Mouse (Mus musculus) thymus, postnatal 25 days (tissue): ENCODE data around the gene Ank2.

Experiments
- DNase-seq: peaks from one replicate; pipeline ENCODE4 v3.0.0; 2022

Gene Ank2

DNA sequence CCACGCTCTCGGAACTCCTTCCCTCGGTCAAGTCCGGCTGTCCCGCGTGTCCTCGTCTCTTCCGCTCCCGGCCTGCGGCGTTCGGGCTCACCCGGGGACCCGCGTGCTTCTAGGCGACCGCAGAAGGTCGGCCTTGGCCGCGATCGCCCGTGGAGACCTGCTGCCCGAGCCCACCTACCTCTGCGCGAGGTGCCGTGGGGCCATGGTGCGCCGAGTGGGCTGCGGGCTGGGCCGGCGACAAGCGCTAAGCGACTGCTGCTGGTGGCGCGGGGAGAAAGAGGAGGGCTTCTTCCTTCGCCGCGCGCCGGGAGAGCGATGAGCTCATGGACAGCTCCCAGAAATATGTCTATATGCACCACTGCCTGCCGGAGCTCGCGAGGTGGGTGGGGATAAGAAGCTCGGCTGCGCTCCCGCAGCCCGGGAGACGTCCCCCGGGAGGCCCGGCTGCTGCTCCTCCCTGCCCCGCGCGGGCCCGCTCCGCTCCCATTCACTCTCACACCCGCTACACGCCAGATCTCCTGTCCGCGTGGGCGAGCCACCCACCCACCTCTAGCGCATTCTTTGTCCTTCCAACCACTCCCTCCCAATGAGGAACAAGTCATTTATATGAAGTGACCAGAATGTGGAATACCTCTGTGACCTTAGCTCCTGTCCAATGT lies at the start of gene Ank2:
Gene Ank2 (minus strand): TSS at position 609 of the 659 bp plus-strand sequence.
- DNase-seq: no peak

DNA sequence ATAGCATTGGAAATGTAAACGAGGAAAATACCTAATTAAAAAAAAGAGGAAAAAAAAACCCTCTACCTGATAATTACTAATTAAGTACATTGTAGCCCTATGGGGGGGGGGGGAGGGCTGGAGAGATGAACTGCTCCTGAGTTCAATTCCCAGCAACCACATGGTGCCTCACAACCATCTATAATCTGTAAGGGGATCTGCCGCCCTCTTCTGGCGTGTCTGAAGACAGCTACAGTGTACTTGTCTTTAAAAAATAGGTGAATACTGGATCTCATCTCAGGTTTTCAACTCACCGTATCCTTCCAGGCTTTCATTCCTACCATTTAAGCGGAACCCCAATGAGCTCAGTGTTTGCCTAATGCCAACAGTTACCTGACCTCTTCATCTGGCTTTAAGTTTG lies 48.7 kb upstream of the Ank2 start:
- peak; percentile 41 for DNase-seq

DNA sequence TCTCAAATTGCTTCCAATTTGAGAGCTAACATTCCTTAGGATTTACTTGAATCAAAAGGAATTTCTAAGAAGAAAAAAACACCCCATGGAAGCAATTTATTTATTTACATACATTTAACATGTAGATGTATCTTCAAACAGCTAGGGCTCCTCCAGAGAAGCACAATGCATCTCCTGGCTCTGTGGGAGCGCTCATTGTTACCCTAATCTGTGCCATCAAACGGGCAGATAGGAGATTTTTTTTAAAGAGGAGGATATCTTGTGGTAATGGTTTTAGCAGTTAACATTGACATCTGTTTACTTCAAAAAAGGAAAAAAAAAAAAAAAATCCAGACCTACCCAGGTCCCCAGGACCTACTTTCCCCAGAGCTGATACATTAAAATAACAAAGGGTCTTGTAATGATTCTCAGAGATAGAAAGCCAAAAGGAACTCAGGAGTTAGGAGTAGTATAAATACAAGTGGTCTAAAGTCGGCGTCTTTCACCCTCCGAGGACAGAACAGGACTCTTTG lies 45.5 kb upstream of the Ank2 start:
- DNase-seq: no peak

DNA sequence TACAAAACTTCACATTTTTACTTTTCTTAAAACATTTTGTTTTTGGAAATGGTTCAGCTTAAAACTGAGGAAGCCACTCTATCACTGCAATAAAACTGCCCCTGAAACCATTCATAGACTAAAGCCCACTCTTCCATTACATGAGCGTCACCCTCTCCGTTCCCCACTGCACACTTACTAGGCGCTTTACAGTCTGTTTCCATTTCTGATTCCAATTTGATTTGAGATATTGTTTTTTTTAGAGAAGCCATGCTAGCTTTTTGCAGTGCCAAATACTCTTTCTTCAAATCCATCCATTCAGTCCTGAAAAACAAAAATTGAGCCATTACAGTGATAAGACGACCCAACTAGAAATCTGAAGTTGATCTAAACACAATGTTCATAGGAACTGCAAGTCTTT lies 44.8 kb upstream of the Ank2 start:
- DNase-seq: no peak

DNA sequence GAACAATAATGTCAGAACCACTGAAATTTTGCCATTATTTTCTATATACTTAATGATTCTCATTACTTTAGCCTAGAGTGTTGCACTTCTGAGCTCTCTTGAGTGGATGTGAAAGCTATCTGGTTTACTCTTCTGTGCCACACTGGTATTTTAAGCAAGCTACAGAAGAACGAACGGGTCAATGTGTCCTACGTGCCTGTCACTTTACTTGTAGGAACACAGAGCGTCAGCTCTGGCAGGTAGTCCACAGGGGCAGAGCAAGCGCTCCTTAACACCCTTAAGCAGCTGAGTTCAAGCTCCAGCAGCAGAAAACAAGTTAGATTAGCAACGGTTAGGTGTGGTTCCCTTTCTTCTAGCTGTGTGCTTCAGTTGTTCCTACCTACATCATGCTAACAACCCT lies 40.0 kb upstream of the Ank2 start:
- no peak for DNase-seq

DNA sequence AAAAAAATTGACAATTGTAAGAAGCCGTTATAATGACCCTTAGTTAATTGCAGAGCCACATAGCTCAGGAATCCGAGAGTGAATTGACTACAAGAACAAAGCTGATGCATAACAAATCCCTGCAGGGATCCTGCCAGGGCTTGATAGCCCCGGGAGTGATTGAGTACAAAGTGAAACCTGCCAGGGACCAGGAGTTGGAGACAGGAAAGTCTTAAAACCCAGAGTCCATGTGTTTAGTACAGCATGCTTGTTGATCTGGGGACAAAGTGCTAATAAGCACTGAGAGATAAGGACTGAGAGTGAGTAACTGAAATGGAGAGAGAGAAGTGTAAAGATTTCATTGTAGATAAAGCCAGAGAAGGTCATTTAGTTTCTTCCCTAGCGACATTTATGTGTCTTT lies 31.1 kb upstream of the Ank2 start:
- no peak for DNase-seq

DNA sequence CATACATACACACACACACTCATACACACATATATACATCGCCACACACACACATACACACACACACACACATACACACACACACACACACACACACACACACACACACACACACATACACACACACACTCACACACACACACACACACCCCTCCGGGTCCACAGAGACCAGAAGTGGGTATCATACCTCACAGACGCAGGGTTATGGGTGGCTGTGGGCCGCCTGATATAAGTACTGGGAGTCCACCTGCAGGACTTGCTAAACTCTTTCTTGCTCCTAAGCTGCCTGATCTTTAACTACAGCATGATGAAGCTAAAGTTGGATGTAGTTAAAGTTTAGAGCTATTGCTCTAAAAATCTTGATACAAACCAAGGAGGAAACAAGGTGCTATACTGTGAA lies 30.7 kb upstream of the Ank2 start:
- no peak for DNase-seq

DNA sequence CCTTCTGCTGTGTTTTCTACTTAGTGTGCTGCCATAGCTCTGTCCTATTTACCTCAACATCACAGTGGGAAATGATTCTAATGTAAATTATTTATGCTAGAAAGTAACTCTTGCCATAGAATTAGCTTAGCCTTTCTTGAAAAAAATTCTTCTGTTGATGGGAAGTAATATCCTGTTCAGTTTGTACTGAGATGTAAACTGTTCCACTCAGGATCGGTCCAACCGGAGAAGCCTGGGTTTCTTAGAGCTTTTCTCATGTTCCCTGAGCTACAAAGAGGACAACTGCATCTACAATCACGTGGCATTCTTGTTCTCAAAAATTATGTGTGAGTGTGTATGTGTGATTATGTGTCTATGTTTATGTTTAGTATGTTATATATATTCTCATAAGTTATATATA lies 30.1 kb upstream of the Ank2 start:
- DNase-seq: no peak

DNA sequence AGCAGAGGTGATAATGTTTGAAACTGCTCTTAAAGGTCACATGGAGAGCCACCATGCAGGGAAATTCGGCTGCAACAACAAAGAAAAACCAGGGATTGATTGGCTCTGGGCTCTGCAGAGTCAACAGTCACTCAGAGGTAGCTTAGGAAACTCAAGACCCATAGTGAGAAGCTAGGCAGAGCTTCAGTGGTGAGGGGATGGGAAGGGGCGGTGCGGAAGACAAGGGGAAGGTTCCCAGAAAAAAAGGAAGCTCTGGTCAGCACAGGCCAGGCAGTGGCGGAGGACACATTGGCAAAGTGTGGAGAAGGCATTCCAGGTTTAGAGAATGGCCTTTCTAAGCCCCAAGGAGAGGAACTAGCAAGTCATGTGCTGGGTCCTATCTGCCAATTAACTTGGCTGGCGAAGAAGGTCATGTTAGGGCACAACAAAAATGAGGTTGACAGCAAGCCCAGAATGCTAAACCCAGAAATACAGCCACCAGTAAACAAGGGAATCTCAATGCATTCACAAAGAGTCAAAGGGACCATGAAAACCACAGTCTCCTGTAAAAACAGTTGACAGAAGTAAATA lies 28.4 kb upstream of the Ank2 start:
- DNase-seq: no peak

DNA sequence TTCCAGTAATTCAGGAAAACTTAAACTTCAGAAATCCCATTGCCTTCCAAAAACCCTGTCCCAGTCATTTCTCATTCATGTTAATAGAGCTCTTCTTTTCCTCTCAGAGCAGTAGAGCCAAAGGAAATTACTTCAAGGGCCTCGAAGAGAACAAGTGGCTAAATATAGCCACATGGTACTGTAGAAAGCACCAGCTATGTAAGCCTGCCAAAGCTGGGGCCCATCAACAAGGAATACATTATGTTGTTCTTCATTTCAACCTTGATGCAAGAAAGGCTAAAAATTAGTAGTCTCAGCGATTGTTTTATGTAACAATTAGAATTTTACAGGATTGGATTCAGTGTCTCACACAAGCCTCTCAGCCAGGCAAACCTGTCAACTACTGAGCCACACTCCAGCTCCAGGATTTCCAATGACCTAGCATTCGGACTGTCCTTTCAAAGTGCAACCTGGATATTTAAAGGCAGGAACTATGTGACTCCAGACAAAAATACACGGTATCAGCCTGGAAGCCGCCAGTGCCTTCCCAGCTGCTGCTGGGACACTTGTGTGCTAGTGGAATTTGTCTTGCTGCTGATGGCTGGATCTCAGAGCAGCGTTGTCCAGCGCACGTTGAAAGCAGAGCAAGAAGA lies 26.2 kb upstream of the Ank2 start:
- DNase-seq: no peak

DNA sequence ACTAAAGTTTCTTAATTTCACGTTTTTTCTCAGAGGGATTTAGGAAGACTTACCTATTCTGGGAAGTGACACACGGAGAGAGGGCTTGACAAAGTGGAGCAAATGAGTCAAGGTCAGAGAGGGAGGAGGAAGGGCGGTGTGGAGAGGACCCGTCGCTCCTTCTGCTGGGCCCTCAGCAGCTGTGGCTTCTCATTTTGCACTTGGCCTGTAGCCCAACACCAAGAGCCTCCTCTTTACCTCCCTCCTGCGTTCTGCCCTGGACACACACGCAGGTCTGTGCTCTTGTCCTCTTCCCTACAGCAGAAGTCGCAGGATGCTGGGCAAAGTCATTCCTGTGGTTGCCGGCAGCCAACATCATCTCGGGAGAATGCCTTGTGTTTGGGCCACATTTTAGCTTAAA lies 22.0 kb upstream of the Ank2 start:
- no peak for DNase-seq

DNA sequence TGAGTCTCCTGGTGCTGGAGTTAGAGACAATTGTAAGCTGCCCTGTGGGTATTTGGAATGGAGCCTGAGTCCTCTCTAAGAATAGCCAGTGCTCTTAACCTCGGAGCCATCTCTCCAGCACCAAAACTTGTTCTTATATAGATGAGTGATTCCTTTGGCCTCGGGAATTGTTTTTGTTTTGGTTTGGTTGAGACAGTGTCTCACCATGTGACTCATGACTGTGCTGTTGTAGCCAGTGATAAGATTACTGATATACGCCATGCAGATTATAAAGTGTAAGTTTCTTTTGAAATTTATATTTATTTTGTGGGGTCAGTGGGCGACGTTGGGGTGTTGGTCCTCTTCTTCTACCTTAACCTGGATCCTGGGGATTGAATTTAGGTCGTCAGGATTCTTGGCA lies 21.1 kb upstream of the Ank2 start:
- DNase-seq: no peak

DNA sequence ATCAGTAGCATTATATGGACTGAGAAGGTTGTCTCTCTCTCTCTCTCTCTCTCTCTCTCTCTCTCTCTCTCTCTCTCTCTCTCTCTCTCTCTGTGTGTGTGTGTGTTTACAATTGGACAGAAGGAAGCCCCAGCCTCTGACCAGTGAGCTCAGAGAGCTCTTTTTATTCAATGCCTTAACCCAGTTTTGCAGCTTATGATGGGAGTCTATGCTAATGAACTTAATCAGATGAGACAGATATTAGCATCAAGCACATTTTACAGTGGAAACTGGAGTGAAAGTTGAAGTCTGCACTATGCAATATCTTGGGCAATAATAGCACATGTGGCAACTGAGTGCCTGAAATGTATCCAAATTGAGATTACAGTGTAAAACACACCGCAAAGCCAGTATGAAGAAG lies 16.1 kb upstream of the Ank2 start:
- no peak for DNase-seq

DNA sequence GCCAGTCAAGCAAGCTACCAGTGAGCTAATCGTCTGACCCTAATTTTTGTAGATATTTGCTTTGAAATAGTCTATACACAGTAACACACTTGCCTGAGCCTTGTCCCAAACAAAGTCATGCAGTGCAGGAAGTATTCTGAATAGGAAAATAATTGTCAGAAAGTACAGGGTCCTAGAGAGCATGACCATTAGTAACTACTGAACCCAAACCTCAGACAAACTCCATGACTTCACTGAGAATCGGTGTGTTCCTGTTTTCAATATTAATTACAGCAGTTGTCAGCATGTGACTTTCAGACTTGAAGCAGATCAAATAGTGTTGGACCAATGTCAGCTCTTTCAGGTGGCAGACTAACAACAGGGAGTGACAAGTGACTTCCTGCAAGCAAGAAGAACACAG lies 14.5 kb upstream of the Ank2 start:
- DNase-seq: no peak

DNA sequence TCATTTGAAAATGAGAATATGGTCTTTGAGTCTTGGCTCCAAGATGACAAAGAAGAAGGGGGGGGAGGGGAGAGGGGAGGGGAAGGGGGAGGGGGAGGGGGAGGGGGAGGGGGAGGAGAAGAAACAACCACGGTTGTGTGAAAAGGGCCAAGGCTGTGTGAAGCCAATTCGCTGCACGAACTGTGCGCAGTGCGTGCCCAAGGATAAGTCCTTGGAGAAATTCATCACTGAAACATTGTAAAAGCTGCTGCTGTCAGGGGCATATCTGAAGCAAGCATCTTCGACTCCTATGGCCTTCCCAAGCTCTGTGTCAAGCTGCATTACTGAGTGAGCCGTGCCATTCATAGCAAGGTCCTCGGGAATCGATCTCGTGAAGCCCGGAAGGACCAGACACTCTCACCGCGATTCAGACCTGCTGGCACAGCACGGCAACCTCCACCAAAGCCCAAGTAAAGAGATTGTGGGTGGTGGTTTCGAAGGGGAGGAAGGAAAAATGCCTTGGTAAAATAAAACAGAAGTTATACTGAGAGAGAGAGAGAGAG lies 13.7 kb upstream of the Ank2 start:
- no peak for DNase-seq

DNA sequence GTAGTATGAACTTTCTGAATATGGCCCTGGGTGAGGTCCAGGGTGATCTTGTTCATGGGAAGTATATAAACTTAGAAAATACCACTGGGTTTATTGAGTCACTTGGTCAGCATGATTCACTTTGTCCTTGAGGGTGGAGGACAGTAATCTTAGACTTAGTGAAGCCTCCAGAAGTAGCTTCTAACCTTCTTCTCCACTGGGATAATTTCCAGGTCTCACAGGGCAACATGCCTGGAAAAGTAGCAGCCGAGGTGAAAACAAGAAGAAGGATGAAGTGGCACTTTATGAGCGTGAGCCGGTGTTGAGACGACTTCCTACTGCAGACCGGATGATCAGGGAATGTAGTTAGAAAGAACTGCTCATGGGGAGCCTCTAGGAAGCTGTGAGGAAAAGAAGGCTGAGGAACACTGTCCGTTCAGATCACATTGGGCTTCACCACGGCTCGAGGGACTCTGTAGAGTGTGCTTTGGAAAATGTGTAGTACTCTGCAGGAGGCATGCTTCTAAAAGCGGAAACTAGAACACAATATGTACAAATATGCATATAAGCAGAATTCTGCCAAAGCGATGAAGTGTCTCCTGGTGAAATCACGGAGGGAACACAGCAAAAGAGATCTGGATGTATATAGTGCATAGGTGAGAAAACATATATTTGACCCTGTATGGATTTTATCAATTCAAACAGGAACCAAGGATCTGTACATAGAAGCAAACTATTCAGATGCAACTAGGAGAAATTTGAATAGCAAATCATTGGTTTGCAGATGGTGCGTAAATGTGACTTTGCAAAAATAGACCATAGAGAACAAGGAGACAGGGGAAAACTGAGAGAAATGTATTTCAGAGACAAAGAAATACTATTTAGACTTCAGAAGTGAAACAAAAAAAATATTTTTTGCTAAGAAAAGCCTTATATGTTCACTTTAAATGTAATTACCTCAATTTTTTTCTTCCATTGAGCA lies 12.9 kb upstream of the Ank2 start:
- no peak for DNase-seq

DNA sequence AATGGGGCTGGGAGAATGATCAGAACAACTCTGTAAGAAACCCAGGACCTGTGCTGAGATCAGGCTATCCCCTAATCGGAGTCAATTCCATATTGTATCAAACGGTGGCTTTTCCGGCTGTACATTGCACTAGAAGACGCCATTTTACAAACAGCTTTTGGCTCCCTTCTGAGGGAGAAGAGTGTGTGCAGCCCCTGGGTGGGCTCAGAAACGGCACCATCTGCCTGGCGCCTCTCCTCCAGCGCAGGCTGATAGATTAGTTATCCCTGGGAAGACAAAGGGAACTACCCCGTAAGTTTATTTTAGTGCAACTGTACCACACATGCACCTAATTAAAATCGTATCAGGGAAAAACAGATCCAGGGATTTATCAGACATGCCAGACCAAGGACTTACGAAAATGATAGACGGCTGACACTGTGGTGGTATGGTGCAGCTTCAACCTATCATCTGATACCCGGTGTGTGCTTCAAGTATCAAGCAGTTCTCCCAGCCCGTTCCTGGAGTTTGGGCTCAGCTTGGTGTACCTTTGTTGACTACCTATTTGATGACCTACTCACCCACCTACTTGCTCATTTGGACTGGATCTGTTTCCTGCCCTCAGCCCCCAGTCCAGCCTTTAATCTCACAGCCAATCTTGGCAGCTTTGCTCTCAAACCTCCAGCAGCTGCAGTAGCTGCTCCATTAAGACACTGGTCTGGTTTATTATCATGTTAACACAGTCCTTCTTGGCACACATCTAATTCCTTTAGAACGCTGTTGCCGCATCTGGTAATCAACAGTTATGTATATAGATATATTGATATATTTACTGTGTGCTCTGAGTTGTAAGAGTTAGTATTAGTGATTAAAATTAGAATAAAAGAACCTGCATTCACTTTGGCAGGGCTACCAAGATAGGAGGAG lies 9.0 kb upstream of the Ank2 start:
- no peak for DNase-seq

DNA sequence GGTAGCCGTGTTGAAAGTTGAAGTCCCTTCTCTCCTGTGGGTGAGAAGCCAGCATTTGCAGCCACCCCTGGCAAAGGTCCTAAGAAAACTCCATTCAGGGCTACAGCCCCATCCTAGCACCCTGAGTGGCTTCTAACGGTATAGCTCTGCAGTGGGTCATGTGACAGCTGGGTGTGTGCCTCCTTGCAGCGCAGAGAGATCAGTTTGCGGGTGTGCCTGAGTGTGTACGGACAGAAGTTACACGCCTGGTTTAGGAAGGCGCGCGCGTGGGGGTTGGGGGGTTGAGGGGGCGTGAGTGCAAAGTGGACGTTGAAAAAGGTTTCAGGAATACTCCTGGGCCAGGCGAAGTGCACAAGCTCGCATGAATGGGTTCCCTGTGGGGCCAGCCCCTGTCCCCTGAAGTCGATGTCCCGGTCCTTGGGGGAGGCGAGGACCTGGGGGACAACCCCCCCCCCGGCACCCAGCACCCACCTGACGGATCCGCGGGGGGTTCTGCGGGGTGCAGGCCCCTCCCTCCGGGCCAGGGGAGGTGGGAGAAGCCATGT lies 881 bp downstream of the Ank2 start:
- no peak for DNase-seq

DNA sequence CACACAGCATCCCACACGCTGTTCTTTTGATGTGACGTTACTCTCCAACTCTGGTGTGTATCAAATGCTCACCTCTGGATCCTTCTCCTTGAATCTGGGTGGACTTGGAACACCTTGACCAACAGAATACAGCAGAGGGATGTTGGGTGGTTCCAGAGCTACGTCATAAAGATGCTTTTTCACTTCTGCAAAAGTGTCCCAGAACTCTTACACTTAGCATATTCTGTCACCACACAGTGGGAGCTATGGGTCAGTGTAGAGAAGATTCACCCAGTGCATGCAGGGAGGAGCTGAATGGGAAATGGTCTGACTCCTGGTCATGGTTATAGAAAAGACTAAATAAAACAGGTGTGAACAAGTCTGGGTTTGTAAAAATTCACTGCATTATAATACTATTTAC lies 6.5 kb downstream of the Ank2 start:
- no peak for DNase-seq

DNA sequence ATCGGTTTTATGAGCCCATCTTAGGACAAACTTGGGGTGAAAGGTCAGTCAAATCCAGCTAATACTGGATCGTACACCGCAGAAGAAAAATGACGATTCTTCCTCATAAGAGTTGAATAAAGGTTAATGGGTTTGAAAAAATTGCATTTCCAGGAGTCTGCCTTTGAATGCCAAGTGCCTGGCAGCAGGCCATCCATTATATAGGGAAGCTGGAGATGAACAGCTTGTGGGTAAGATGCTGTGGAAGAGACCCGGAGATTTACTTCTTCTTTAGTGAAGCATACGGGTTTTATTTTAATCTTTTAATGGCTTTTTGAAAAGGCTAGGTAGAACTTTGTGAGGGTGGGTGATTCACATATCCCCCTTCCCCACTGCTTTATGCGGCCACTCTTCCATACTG lies 11.8 kb downstream of the Ank2 start:
- DNase-seq: no peak

DNA sequence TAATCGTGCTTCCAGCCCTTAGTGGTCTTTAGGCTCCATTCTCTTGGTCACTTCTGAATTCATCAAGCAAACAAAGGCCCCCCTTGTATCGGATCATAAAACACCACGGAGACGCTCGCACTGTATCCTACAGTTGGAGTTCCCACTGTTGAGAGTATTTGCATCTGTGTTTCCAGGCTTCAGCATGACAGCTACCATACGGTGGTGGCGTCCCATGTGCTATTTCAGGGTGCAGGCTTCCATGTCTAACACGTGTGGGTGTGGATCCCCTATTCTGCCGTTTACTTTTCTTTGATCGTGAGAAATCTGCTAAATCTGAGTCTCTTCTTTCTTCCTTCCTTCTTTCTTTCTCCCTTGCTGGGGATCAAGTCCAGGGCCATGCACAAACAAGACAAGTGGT lies 14.0 kb downstream of the Ank2 start:
- no peak for DNase-seq

DNA sequence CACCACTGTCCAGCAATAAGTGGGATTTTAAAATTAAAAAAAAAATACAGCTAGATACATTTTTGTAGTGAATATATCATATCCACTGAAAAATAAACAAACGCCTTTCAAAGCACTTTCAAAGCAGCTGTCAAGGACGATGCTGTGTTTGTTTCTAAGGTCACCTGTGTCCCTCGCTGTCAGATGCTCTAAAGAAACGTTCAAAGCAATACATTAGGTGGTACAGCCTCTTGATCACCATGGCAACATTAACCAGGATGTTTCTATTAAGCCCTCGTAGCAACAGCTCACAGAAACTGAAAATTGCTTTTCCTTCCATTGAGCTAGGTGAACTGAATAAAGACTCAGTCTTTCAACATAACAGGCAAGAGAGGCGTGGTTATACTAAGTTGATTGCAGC lies 17.5 kb downstream of the Ank2 start:
- DNase-seq: no peak
